ENCODE assay signal across 19 mouse cellular contexts in genomic region chr1:76933460-76933859, GRCm38 (mm10).
"Had no signal": no experiment of that assay in that cellular context is flagged by ENCODE, and none has a peak within 500 bp of the region (broad histone marks: within the 10 kb centered on the region; RNA-seq: fewer than 3 reads in every experiment).

No protein-coding gene starts in this region.

- DNase-seq: lung, adult 18-20 months; lung, postnatal 36 days; midbrain, embryonic 14.5 days; right cerebral cortex, adult 18-20 months; right cerebral cortex, postnatal 25 days; right cerebral cortex, postnatal 4 days; spleen, adult 18-20 months; thymus, adult 18-20 months; thymus, postnatal 14 days; thymus, postnatal 36 days had no signal

- H3K27ac ChIP-seq: liver, embryonic 12.5 days; liver, embryonic 14.5 days; lung, embryonic 15.5 days; midbrain, embryonic 10.5 days; midbrain, embryonic 12.5 days; neural tube, embryonic 13.5 days; neural tube, embryonic 15.5 days had no signal

- H3K4me3 ChIP-seq: liver, embryonic 12.5 days; lung, embryonic 15.5 days; midbrain, embryonic 10.5 days; midbrain, embryonic 12.5 days; myocyte; neural tube, embryonic 13.5 days; neural tube, embryonic 15.5 days had no signal

- H3K9ac ChIP-seq: liver, embryonic 12.5 days; liver, embryonic 14.5 days; lung, embryonic 15.5 days; midbrain, embryonic 12.5 days; neural tube, embryonic 13.5 days; neural tube, embryonic 15.5 days had no signal

- H3K4me1 ChIP-seq: liver, embryonic 12.5 days; midbrain, embryonic 10.5 days; midbrain, embryonic 12.5 days; neural tube, embryonic 13.5 days; neural tube, embryonic 15.5 days had no signal

- ATAC-seq: liver, embryonic 12.5 days; midbrain, embryonic 16.5 days had no signal

- H3K27me3 ChIP-seq: liver, embryonic 12.5 days; lung, embryonic 15.5 days; midbrain, embryonic 12.5 days; neural tube, embryonic 13.5 days had no signal

- H3K36me3 ChIP-seq: liver, embryonic 12.5 days; lung, embryonic 15.5 days; midbrain, embryonic 10.5 days; midbrain, embryonic 12.5 days; neural tube, embryonic 13.5 days; neural tube, embryonic 15.5 days had no signal

- H3K9me3 ChIP-seq: liver, embryonic 12.5 days; lung, embryonic 15.5 days; midbrain, embryonic 10.5 days; midbrain, embryonic 12.5 days; neural tube, embryonic 13.5 days; neural tube, embryonic 15.5 days had no signal

- H3K4me2 ChIP-seq: liver, embryonic 12.5 days; lung, embryonic 15.5 days; midbrain, embryonic 12.5 days; neural tube, embryonic 13.5 days; neural tube, embryonic 15.5 days had no signal
